Comparison of ENCODE assay signal across 8 mouse cellular contexts in genomic region chr3:86142934-86143317, GRCm38 (mm10). TPM values are rescaled to one million over a fixed set of nuclear protein-coding genes. Genes with fewer than 3 reads are reported as not detected.
DNase-seq lines count a peak whose midpoint lies in the region; ATAC-seq and TF ChIP-seq lines count a peak whose summit lies in the region.

No protein-coding gene starts in this region.

- H3K4me2 ChIP-seq in kidney, embryonic 14.5 days (replicated peaks; ENCODE audit: low read depth, low read length) = peak overlapping the region; percentile 19; the same call in 1 of the 2 replicates
- H3K4me2 ChIP-seq in hindbrain, postnatal 0 days (ENCODE audit: low read depth, low read length) = peak overlapping the region; percentile 49
- H3K4me2 ChIP-seq in midbrain, postnatal 0 days (ENCODE audit: low read depth, low read length, poor library complexity, severe bottlenecking) = peak overlapping the region; percentile 36

- H3K4me3 ChIP-seq in kidney, embryonic 14.5 days (ENCODE audit: low read length) = peak overlapping the region; percentile 2; the same call in 1 of the 2 replicates
- peak overlapping the region; percentile 35 for H3K4me3 ChIP-seq in bone marrow, adult 2 months (replicated peaks; ENCODE audit: control insufficient read depth, low read depth, low read length)
- peak overlapping the region; percentile 90 for H3K4me3 ChIP-seq in hindbrain, postnatal 0 days (ENCODE audit: low read length)
- H3K4me3 ChIP-seq in midbrain, postnatal 0 days (ENCODE audit: low read depth, low read length) = peak overlapping the region; percentile 9; the same call in 1 of the 2 replicates

- TF ChIP-seq POLR2A in bone marrow, adult 2 months (IDR thresholded peaks at IDR 0.05; ENCODE audit: borderline replicate concordance, control insufficient read depth, low read depth, low read length) = no peak

- H3K27me3 ChIP-seq in kidney, embryonic 14.5 days (ENCODE audit: control insufficient read depth, insufficient read depth, low read length) = no peaks in the 10 kb centered on the region
- H3K27me3 ChIP-seq in hindbrain, postnatal 0 days (ENCODE audit: insufficient read depth, low read length) = no peaks in the 10 kb centered on the region
- no peaks in the 10 kb centered on the region for H3K27me3 ChIP-seq in midbrain, postnatal 0 days (ENCODE audit: insufficient read depth, low read length)

- H3K27ac ChIP-seq in kidney, embryonic 14.5 days (ENCODE audit: low read depth, low read length) = no peak overlapping the region
- peak overlapping the region; percentile 75; the same call in 1 of the 2 replicates for H3K27ac ChIP-seq in bone marrow, adult 2 months (ENCODE audit: control insufficient read depth, insufficient read depth, low read depth, low read length, poor library complexity)
- H3K27ac ChIP-seq in hindbrain, postnatal 0 days = no peak overlapping the region
- no peak overlapping the region for H3K27ac ChIP-seq in midbrain, postnatal 0 days (ENCODE audit: low read depth, low read length)

- ATAC-seq in kidney, embryonic 14.5 days (ENCODE audit: low FRiP score, low TSS enrichment) = peak; percentile 14
- ATAC-seq in hindbrain, postnatal 0 days = peak; percentile 1; the same call in 1 of the 2 replicates
- ATAC-seq in midbrain, postnatal 0 days (ENCODE audit: low FRiP score) = no peak; the same call in 1 of the 2 replicates

- no peak overlapping the region for H3K9ac ChIP-seq in kidney, embryonic 14.5 days (ENCODE audit: low read depth, low read length)
- H3K9ac ChIP-seq in hindbrain, postnatal 0 days (replicated peaks; ENCODE audit: low read length) = peak overlapping the region; percentile 37; the same call in 1 of the 2 replicates
- peak overlapping the region; percentile 40; the same call in 1 of the 2 replicates for H3K9ac ChIP-seq in midbrain, postnatal 0 days (replicated peaks; ENCODE audit: low read length, poor library complexity, severe bottlenecking)

- no peak for DNase-seq in kidney, postnatal 10 days
- DNase-seq in hindbrain, postnatal 0 days (ENCODE audit: low spot score) = no peak
- DNase-seq in midbrain, postnatal 0 days (ENCODE audit: low spot score) = no peak
- DNase-seq in urinary bladder, postnatal 36 days (ENCODE audit: low spot score in 2 of 2) = no peak
- no peak for DNase-seq in layer of hippocampus, postnatal 10 days (ENCODE audit: low spot score in 2 of 2)
- DNase-seq in Muller cell, postnatal 12 days (ENCODE audit: inconsistent ontology term) = no peak

- peaks cover 35% of the 10 kb centered on the region for H3K36me3 ChIP-seq in kidney, embryonic 14.5 days (ENCODE audit: control insufficient read depth, insufficient read depth, low read length)
- peaks cover 16% of the 10 kb centered on the region; the same call in 1 of the 2 replicates for H3K36me3 ChIP-seq in hindbrain, postnatal 0 days (ENCODE audit: insufficient read depth, low read length)
- H3K36me3 ChIP-seq in midbrain, postnatal 0 days (ENCODE audit: insufficient read depth, low read length) = peaks cover 8% of the 10 kb centered on the region; the same call in 1 of the 2 replicates

- TF ChIP-seq CTCF in bone marrow, adult 2 months (IDR thresholded peaks at IDR 0.05; ENCODE audit: control insufficient read depth, insufficient read depth, low read length) = no peak
- TF ChIP-seq CTCF in hindbrain, postnatal 0 days (IDR thresholded peaks at IDR 0.05; ENCODE audit: low read depth) = no peak
- TF ChIP-seq CTCF in midbrain, postnatal 0 days (IDR thresholded peaks at IDR 0.05) = no peak

- no peaks in the 10 kb centered on the region for H3K9me3 ChIP-seq in kidney, embryonic 14.5 days (ENCODE audit: control insufficient read depth, low read length)
- H3K9me3 ChIP-seq in hindbrain, postnatal 0 days (ENCODE audit: low read length) = no peaks in the 10 kb centered on the region
- H3K9me3 ChIP-seq in midbrain, postnatal 0 days (ENCODE audit: low read length) = no peaks in the 10 kb centered on the region

- H3K4me1 ChIP-seq in kidney, embryonic 14.5 days (ENCODE audit: control insufficient read depth, insufficient read depth, low read length) = peaks cover 6% of the 10 kb centered on the region; the same call in 1 of the 2 replicates
- H3K4me1 ChIP-seq in bone marrow, adult 2 months (ENCODE audit: control insufficient read depth, insufficient read depth, low read length) = peaks cover 1% of the 10 kb centered on the region
- no peaks in the 10 kb centered on the region for H3K4me1 ChIP-seq in hindbrain, postnatal 0 days (ENCODE audit: insufficient read depth, low read length)
- peaks cover 3% of the 10 kb centered on the region for H3K4me1 ChIP-seq in midbrain, postnatal 0 days (ENCODE audit: insufficient read depth, low read length)

- WGBS in kidney, embryonic 14.5 days = 17% methylated on average over 6 of the region's 6 CpGs
- WGBS in bone marrow, adult 2 months = 1% methylated on average over 6 of the region's 6 CpGs
- WGBS in hindbrain, postnatal 0 days = 33% methylated on average over 6 of the region's 6 CpGs
- WGBS in midbrain, postnatal 0 days = 36% methylated on average over 6 of the region's 6 CpGs

RNA-seq across cellular contexts. Expression of gene Rps3a1, which starts 0.4 kb away (rescaled TPM):
- 1,488 and 1,909 TPM in 2 replicates for polyA plus RNA-seq in kidney, embryonic 14.5 days (2014; fragmentation: Nextera tagmentation; extraction: Ambion mirVana)
- 1,120 and 1,318 TPM in 2 replicates for polyA plus RNA-seq in bone marrow, adult 2 months (2011; ENCODE audit: insufficient read depth, insufficient read length, low replicate concordance, missing spikeins)
- 388 and 391 TPM in 2 replicates for total RNA-seq in hindbrain, postnatal 0 days (2014; rRNA removed)
- polyA plus RNA-seq in hindbrain, postnatal 0 days (2015; fragmentation: Nextera tagmentation; extraction: Ambion mirVana) = 638 and 648 TPM in 2 replicates
- 418 and 476 TPM in 2 replicates for total RNA-seq in midbrain, postnatal 0 days (2014; rRNA removed)
- 512 and 566 TPM in 2 replicates for polyA plus RNA-seq in midbrain, postnatal 0 days (2015; fragmentation: Nextera tagmentation; extraction: Ambion mirVana)
- 100 to 1,000 TPM; 462 to 476 TPM for total RNA-seq in layer of hippocampus, postnatal 10 days (2021)

Comparison
In these comparisons a context has a peak if more than half of its experiments do, and no peak if none do; other contexts are left out.
1. H3K4me3 ChIP-seq: peak in every context shown above with its lines; median percentile 90 in hindbrain, postnatal 0 days; 35 in bone marrow, adult 2 months; 9 in midbrain, postnatal 0 days; 2 in kidney, embryonic 14.5 days.